ENCODE assay signal across 9 mouse cellular contexts in the genomic region with DNA sequence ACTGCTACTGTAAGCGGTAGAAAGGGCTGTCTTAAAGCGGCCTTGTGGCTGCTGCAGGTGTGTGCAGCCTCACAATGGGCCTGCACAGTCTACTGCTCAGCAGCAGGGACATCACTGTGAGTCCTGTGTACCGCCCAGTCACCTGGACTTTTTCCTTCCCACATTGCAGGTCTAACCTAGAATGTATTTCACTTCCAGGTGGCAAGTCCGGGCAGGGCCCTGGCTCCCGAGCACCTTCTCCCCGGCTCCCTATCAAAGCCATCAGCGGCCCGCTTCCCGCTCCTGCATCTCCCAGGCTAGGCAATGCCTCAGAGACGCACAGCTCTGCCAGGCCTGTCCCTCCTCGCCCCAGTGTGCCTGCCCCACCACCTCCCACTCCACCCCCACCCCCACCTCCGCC. TPM values are rescaled to one million over a fixed set of nuclear protein-coding genes. Genes with fewer than 3 reads are reported as not detected.
DNase-seq lines count a peak whose midpoint lies in the region; ATAC-seq and TF ChIP-seq lines count a peak whose summit lies in the region.
"Had no signal": no experiment of that assay in that cellular context is flagged by ENCODE, and none has a peak within 500 bp of the region (broad histone marks: within the 10 kb centered on the region; RNA-seq: fewer than 3 reads in every experiment).

No protein-coding gene starts in this region.

- peak overlapping the region; percentile 50 for H3K4me2 ChIP-seq in heart, postnatal 0 days (ENCODE audit: low read depth, low read length)
- peak overlapping the region; percentile 64 for H3K4me2 ChIP-seq in forebrain, embryonic 13.5 days
- peak overlapping the region; percentile 46; the same call in 1 of the 2 replicates for H3K4me2 ChIP-seq in liver, embryonic 13.5 days

- WGBS in heart, postnatal 0 days: 55% methylated on average over 11 of the region's 12 CpGs
- WGBS in forebrain, embryonic 13.5 days: 11% methylated on average over 11 of the region's 12 CpGs
- WGBS in liver, embryonic 13.5 days (ENCODE audit: insufficient replicate concordance): 41% methylated on average over 10 of the region's 12 CpGs

- TF ChIP-seq CTCF in heart, postnatal 0 days (IDR thresholded peaks at IDR 0.05; ENCODE audit: low read depth): no peak
- no peak for TF ChIP-seq CTCF in ES-Bruce4 (IDR thresholded peaks at IDR 0.05; ENCODE audit: low read depth, low read length)

- DNase-seq in heart, postnatal 0 days (ENCODE audit: low spot score): no peak
- no peak for DNase-seq in heart, adult 11 months
- DNase-seq in liver, embryonic 13.5 days: no peak
- no peak for DNase-seq in adrenal gland, adult (ENCODE audit: inconsistent age in 2 of 2, low spot score in 1 of 2)
- no peak for DNase-seq in left cerebral cortex, postnatal 10 days (ENCODE audit: extremely low spot score in 1 of 2, low spot score in 2 of 2)
- no peak for DNase-seq in gastrocnemius, adult 18-20 months (ENCODE audit: low spot score)
- DNase-seq: heart, postnatal 10 days had no signal

- no peaks in the 10 kb centered on the region for H3K27me3 ChIP-seq in heart, postnatal 0 days (ENCODE audit: control insufficient read depth, insufficient read depth, low read length)
- H3K27me3 ChIP-seq in ES-Bruce4 (ENCODE audit: control insufficient read depth, insufficient read depth, low read length, poor library complexity, severe bottlenecking): no peaks in the 10 kb centered on the region
- H3K27me3 ChIP-seq in forebrain, embryonic 13.5 days: no peaks in the 10 kb centered on the region
- peaks cover 31% of the 10 kb centered on the region for H3K27me3 ChIP-seq in liver, embryonic 13.5 days

- H3K27ac ChIP-seq in heart, postnatal 0 days (ENCODE audit: low read depth): no peak overlapping the region
- no peak overlapping the region for H3K27ac ChIP-seq in ES-Bruce4 (ENCODE audit: insufficient read depth, low read length)
- H3K27ac ChIP-seq in forebrain, embryonic 13.5 days: no peak overlapping the region
- no peak overlapping the region for H3K27ac ChIP-seq in liver, embryonic 13.5 days

- H3K4me1 ChIP-seq in heart, postnatal 0 days (ENCODE audit: control insufficient read depth, insufficient read depth): 0 out of 2 replicates have a peak, but pooled peaks cover 6% of the 10 kb centered on the region
- H3K4me1 ChIP-seq in ES-Bruce4 (ENCODE audit: control insufficient read depth, insufficient read depth, low read length): no peaks in the 10 kb centered on the region
- H3K4me1 ChIP-seq in forebrain, embryonic 13.5 days: peaks cover 11% of the 10 kb centered on the region
- H3K4me1 ChIP-seq in liver, embryonic 13.5 days (replicated peaks): no peaks in the 10 kb centered on the region

- no peak overlapping the region for H3K9ac ChIP-seq in heart, postnatal 0 days (replicated peaks; ENCODE audit: low read depth, low read length)
- peak overlapping the region; percentile 74 for H3K9ac ChIP-seq in ES-Bruce4 (ENCODE audit: low read depth, poor library complexity, severe bottlenecking)
- H3K9ac ChIP-seq in forebrain, embryonic 13.5 days: peak overlapping the region; percentile 45
- no peak overlapping the region for H3K9ac ChIP-seq in liver, embryonic 13.5 days

- intact Hi-C loops in left cerebral cortex, postnatal 10 days (cut with DNase I): loop anchor here (5.0 kb wide), 1 partner anchor 93 kb away; no protein-coding TSS in a partner anchor

- no peak for ATAC-seq in heart, postnatal 0 days (ENCODE audit: insufficient read depth, low read depth)
- ATAC-seq in forebrain, embryonic 13.5 days: peak; percentile 65
- no peak for ATAC-seq in liver, embryonic 13.5 days (ENCODE audit: low read depth)

- no peak overlapping the region for H3K4me3 ChIP-seq in heart, postnatal 0 days (ENCODE audit: low read depth, low read length)
- H3K4me3 ChIP-seq in ES-Bruce4 (ENCODE audit: low read depth, low read length): peak overlapping the region; percentile 49
- H3K4me3 ChIP-seq in forebrain, embryonic 13.5 days: peak overlapping the region; percentile 28
- no peak overlapping the region for H3K4me3 ChIP-seq in liver, embryonic 13.5 days (replicated peaks)

- no peaks in the 10 kb centered on the region; the same call in 1 of the 2 replicates for H3K36me3 ChIP-seq in heart, postnatal 0 days (replicated peaks; ENCODE audit: control insufficient read depth, insufficient read depth, low read length)
- H3K36me3 ChIP-seq in ES-Bruce4 (ENCODE audit: control insufficient read depth, insufficient read depth, low read length, poor library complexity, severe bottlenecking): no peaks in the 10 kb centered on the region
- no peaks in the 10 kb centered on the region for H3K36me3 ChIP-seq in forebrain, embryonic 13.5 days (ENCODE audit: poor library complexity, severe bottlenecking)
- no peaks in the 10 kb centered on the region for H3K36me3 ChIP-seq in liver, embryonic 13.5 days

- H3K9me3 ChIP-seq in heart, postnatal 0 days (replicated peaks; ENCODE audit: control insufficient read depth, low read length): no peaks in the 10 kb centered on the region
- H3K9me3 ChIP-seq in ES-Bruce4 (replicated peaks; ENCODE audit: control insufficient read depth, insufficient read depth, low read length, poor library complexity, severe bottlenecking): no peaks in the 10 kb centered on the region
- no peaks in the 10 kb centered on the region for H3K9me3 ChIP-seq in forebrain, embryonic 13.5 days (replicated peaks)
- no peaks in the 10 kb centered on the region for H3K9me3 ChIP-seq in liver, embryonic 13.5 days (replicated peaks)

- TF ChIP-seq POLR2A in ES-Bruce4 (IDR thresholded peaks at IDR 0.05; ENCODE audit: insufficient read depth, low read length): no peak

- TF ChIP-seq EP300 in heart, postnatal 0 days (IDR thresholded peaks at IDR 0.05; ENCODE audit: low read depth): no peak
- TF ChIP-seq EP300 in ES-Bruce4 (IDR thresholded peaks at IDR 0.05; ENCODE audit: insufficient read depth, low read depth, low read length): no peak

RNA-seq across cellular contexts. Expression of a gene that starts 55.6 kb away (rescaled TPM):
- 5.3 and 5.8 TPM in 2 replicates for total RNA-seq in heart, postnatal 0 days (2014; rRNA removed; ENCODE audit: low replicate concordance)
- 2.3 and 2.5 TPM in 2 replicates for polyA plus RNA-seq in heart, postnatal 0 days (2015; fragmentation: Nextera tagmentation; extraction: Ambion mirVana)
- 18.5 and 20.8 TPM in 2 replicates for polyA plus RNA-seq in ES-Bruce4 (2011; ENCODE audit: insufficient read depth, insufficient read length, low read depth, missing spikeins)
- polyA plus RNA-seq in forebrain, embryonic 13.5 days (2015; fragmentation: Nextera tagmentation; extraction: Ambion mirVana): 2.4 and 2.8 TPM in 2 replicates
- polyA plus RNA-seq in liver, embryonic 13.5 days (2015; fragmentation: Nextera tagmentation; extraction: Ambion mirVana): 0.07 and 0.08 TPM in 2 replicates
- 10 to 100 TPM; 23.2 to 33.3 TPM for total RNA-seq in left cerebral cortex, postnatal 10 days (2021)
- total RNA-seq in gastrocnemius, adult 18-20 months (2021): 10 to 100 TPM; 12.5 to 13.7 TPM

Comparison
In these comparisons a context has a peak if more than half of its experiments do, and no peak if none do; other contexts are left out.
1. H3K4me3 ChIP-seq: peak in ES-Bruce4 (single experiment) and forebrain, embryonic 13.5 days (single experiment); none in heart, postnatal 0 days (single experiment) and liver, embryonic 13.5 days (single experiment).
2. H3K9ac ChIP-seq: peak in ES-Bruce4 (single experiment) and forebrain, embryonic 13.5 days (single experiment); none in heart, postnatal 0 days (single experiment) and liver, embryonic 13.5 days (single experiment).
3. Peak in every context shown above with its lines, with median percentiles within 50 percentile points of each other: H3K4me2 ChIP-seq.